Mouse (Mus musculus): Measurements from ENCODE around the gene Necab2. TPM values are rescaled to one million over a fixed set of nuclear protein-coding genes. Genes with fewer than 3 reads are reported as not detected.
A peak's percentile ranks its signal among the peaks of the same experiment; 100 is the strongest.

The Necab2 gene
- not detected in 2 replicates for total RNA-seq (2017)

GRCm38 (mm10) chr8:119446211-119446989 is at the start of gene Necab2:
Necab2 (plus strand) TSS chr8:119446719.
- peak; percentile 23; the same call in 1 of the 2 replicates for ATAC-seq (ENCODE audit: extremely low read depth, insufficient number of reproducible peaks, low FRiP score, poor library complexity, severe bottlenecking)

DNA sequence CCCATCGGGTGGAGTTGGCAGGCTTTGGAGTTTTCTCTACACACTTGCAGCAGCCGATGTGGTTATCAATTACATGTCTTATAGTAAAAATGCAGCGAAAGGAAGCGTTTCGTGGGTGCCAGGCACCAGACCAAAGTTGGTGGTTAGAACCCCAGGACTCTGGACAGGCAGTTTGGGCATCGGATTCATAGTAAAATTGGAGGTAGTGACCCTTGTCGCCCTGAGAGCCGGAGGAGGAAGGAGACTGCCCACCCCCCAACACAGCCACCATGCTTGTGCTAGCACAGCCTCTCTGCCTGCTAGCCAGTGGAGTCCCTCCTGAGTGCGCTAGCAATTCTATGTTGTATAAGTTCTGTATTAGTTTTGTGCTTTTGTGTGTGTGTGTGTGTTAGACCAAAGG is 48.0 kb upstream of the Necab2 start:
- ATAC-seq (ENCODE audit: extremely low read depth, insufficient number of reproducible peaks, low FRiP score, poor library complexity, severe bottlenecking), result no peak

DNA sequence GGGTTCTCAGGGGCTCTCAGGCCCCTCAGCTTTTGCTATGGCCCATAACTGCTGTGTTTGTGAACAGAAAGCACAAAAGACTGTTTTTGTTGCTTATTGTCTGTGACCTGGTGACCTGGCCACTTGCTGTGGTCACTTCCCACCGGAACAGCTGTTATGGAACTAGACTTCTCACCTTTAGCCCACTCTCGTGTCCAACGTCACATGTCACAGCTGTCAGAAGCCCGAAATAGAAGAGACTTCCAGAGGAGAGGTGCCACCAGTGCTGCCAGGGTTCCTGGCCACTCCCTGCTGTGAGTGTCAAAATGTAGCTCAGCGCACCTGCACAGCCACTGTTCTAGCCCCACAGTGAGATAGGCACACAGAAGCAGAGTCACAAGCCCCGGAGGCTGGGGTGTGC is 47.3 kb upstream of the Necab2 start:
- ATAC-seq (ENCODE audit: extremely low read depth, insufficient number of reproducible peaks, low FRiP score, poor library complexity, severe bottlenecking), result no peak

DNA sequence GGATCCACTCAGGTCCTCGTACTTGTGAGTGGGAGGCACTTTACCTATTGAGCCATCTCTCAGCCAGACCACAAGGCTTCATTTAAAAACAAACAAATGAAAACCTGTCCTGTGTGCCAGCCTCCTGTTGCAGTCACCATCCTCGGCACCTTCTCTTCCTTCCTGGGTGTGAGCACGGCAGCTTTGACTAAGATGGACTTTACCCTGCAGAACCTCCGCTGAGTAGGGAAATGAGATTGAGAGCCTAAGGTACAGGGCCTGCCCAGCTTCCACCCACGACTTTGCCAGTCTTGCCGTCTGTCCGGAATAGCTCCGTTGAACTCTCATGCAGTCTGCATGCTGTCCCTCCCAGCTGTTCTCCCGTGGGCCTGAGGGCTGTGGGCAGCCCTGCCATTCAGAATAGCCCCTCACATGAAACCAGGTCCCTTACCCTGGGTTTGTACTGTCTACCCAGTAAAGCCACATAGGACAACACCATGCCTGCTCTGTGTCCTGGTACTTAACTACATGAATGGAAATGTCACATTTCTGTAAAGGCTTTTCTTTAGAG is 46.3 kb upstream of the Necab2 start:
- ATAC-seq (ENCODE audit: extremely low read depth, insufficient number of reproducible peaks, low FRiP score, poor library complexity, severe bottlenecking), result no peak

GRCm38 (mm10) chr8:119400904-119401303 is 45.6 kb upstream of the Necab2 start:
- no peak for ATAC-seq (ENCODE audit: extremely low read depth, insufficient number of reproducible peaks, low FRiP score, poor library complexity, severe bottlenecking)

GRCm38 (mm10) chr8:119403912-119404311 is 42.6 kb upstream of the Necab2 start:
- no peak for ATAC-seq (ENCODE audit: extremely low read depth, insufficient number of reproducible peaks, low FRiP score, poor library complexity, severe bottlenecking)

DNA sequence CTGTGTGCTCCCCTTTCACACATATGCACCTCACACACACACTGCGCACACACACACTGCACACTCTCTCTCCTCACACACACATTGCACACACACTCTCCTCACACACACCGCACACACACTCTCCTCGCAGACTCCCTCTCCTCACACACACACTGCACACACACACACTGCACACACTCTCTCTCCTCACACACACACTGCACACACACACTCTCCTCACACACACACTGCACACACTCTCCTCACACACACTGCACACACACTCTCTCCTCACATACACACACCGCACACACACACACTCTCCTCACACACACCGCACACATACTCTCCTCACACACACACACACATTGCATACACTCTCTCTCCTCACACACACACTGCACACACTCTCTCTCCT is 41.9 kb upstream of the Necab2 start:
- ATAC-seq (ENCODE audit: extremely low read depth, insufficient number of reproducible peaks, low FRiP score, poor library complexity, severe bottlenecking), result no peak

GRCm38 (mm10) chr8:119408311-119408710 is 38.2 kb upstream of the Necab2 start:
- ATAC-seq (ENCODE audit: extremely low read depth, insufficient number of reproducible peaks, low FRiP score, poor library complexity, severe bottlenecking), result no peak

DNA sequence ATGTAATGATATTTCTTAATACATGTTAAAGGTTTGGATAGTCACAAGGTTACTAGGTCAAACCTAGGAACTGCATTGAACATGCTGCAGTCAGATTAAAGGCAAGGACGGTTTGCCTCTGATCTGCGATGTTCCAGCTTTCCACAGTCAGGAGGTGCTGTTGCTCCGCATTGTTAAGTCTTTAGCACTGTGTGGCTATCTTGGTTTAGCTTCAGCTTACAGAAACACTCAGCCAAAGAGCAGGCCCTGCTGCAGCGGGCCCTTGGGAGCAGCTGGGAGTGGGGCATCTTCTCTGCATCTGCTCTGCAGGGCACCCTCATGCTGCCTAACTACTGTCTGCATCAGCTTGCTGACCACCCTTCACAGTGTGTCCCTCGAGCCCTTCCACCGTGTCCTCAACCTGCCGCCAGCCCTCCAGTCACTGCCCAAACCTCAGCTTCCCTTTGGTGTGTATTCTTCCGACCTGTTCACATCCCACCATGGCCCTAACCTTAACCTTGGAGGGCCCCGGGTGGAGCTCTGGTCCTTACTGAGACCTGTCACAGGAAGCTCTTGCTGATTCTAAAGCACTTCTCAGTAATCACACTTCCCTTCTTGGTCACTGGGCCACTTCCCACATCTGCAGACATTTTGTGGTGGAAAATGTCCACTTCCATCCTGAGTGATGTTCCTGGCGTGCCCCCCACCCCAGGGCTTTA is 34.3 kb upstream of the Necab2 start:
- no peak for ATAC-seq (ENCODE audit: extremely low read depth, insufficient number of reproducible peaks, low FRiP score, poor library complexity, severe bottlenecking)

GRCm38 (mm10) chr8:119412735-119413498 is 33.6 kb upstream of the Necab2 start:
- ATAC-seq (ENCODE audit: extremely low read depth, insufficient number of reproducible peaks, low FRiP score, poor library complexity, severe bottlenecking), result peak; percentile 85

DNA sequence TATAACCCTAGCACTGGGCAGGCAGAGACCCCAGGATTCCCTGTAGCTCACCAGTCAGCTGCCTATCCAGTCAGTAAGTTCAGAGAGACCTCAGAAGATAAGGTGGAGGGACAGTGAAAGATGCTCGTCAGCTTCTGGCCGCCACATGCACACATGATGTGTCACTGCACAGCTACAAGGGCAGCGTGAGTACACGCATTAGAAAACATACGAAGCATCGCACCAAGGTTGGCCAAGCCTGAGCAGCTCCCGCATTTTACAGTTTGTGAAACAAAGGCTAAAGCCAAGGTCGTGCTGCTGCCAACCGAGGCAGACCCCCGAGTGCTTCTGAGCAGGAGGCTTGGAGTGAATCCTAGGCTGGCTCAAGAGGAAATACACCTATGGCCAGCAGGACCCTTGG is 32.9 kb upstream of the Necab2 start:
- ATAC-seq (ENCODE audit: extremely low read depth, insufficient number of reproducible peaks, low FRiP score, poor library complexity, severe bottlenecking), result no peak

- no peak for ATAC-seq (ENCODE audit: extremely low read depth, insufficient number of reproducible peaks, low FRiP score, poor library complexity, severe bottlenecking)
Measured at GRCm38 (mm10) chr8:119420318-119420717, 26.2 kb upstream of the Necab2 start.

GRCm38 (mm10) chr8:119421603-119422122 is 24.9 kb upstream of the Necab2 start:
- ATAC-seq (ENCODE audit: extremely low read depth, insufficient number of reproducible peaks, low FRiP score, poor library complexity, severe bottlenecking), result no peak

GRCm38 (mm10) chr8:119422123-119422711 is 24.3 kb upstream of the Necab2 start:
- no peak for ATAC-seq (ENCODE audit: extremely low read depth, insufficient number of reproducible peaks, low FRiP score, poor library complexity, severe bottlenecking)

DNA sequence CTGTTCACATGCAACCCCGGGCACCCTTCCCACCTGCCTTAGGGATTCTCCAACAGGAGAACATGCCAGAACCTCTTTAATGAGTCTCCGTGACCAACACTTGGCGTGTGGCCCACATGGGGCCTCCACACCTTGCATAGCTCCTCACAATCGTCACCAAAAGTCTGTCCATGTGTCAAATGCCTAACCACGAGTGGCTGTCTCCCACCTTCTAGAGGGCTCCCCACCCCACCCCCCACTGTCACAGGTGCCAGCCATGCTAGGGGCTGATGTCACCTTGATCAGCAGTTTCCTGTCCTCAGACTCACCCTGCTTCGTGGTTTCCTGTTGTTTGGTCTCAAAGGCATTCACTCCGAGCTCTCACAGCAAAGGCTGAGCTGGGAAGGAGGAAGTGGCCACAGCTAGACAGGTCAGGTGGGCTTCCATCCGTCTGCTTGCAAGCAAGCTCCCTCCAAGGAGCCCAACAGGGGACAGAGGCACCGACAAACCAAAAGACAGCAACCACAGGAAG is 22.8 kb upstream of the Necab2 start:
- peak; percentile 76 for ATAC-seq (ENCODE audit: extremely low read depth, insufficient number of reproducible peaks, low FRiP score, poor library complexity, severe bottlenecking)

DNA sequence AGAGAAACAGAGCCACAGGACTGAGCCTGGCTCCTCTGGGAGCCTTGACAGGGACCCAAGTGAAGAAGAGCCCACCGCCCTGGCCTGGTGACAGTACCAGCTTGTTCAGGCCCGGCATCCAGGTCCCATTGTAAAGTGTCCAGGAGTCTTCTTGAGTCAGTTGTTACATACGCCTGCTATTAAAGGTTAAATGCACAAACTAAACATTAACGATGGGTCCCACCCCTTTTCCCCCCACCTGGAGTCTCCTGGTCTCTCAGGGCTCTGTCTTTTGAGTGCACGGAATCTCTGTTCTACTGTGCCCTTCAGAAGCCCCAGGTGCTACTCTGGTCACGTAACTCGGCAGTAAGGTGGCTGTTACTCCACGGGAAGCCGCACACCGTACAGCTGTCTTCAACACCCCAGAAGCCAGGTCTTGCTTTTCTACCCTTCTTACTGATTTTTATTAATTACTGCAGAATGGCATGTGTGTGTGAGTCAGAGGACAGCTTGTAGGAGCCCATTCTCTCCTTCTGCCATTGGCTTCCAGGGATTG is 22.3 kb upstream of the Necab2 start:
- ATAC-seq (ENCODE audit: extremely low read depth, insufficient number of reproducible peaks, low FRiP score, poor library complexity, severe bottlenecking), result no peak

DNA sequence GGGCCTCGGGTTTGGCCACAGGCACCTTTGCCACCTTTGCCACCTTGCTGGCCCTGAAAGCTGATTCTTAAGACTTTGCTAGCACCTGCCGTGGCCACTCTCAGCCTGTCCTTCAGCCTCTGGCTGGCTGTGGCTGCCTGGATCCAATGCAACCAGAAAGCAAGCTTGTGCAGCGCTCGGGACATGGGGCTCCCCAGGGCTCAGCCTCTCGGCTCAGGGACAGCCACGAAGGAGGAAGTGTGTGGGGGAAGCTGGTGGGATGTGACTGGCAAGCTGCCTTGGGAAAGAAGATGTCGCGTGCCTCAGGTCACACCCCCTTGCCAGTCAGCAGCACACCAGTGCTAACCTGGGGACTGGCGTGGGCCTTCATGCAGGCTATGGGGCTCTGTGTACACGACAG is 21.8 kb upstream of the Necab2 start:
- ATAC-seq (ENCODE audit: extremely low read depth, insufficient number of reproducible peaks, low FRiP score, poor library complexity, severe bottlenecking), result peak; percentile 30

GRCm38 (mm10) chr8:119425533-119425932 is 21.0 kb upstream of the Necab2 start:
- peak; percentile 31 for ATAC-seq (ENCODE audit: extremely low read depth, insufficient number of reproducible peaks, low FRiP score, poor library complexity, severe bottlenecking)
